Mouse (Mus musculus) heart, postnatal 0 days (tissue): ENCODE data around the gene Meioc.
A peak's percentile ranks its signal among the peaks of the same experiment; 100 is the strongest.

Source experiments
- CTCF ChIP-seq: IDR thresholded peaks from 2 replicates; pipeline ENCODE4 v1.5.1; 2016; ENCODE audit warnings: antibody characterized with exemption, control low read depth, low read depth
- EP300 ChIP-seq: IDR thresholded peaks from 2 replicates; pipeline ENCODE4 v1.6.1; 2016; ENCODE audit warnings: antibody characterized with exemption, low read depth

DNA sequence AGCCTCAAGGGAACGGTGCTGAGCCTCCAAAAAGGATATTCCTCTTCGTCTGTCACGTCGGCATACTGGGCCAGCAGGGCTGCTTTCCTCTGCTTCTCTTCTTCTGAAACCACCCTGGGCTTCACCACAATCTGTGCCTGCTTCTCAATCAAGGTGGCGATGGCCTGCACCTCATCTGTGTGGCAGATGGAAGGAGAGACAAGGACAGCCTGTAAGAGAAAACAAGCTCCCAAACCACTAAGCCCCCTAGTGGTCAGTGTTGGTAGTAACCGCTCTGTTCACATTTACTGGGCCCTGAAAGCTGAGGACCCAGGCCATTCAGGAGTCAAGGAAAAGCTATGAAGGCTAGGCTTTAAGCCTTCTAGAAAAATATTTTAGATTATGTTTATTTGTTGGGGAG, 26.6 kb downstream of the Meioc start:
- TF ChIP-seq CTCF (peak; percentile 79), EP300 (no peak)
